In genomic region chr19:5793917-5794770, GRCm38 (mm10) we compare ENCODE assay signal across 9 mouse cellular contexts. TPM values are rescaled to one million over a fixed set of nuclear protein-coding genes. Genes with fewer than 3 reads are reported as not detected.
DNase-seq lines count a peak whose midpoint lies in the region; ATAC-seq and TF ChIP-seq lines count a peak whose summit lies in the region.
"Not testable (repeated sequence)": the region's sequence is repeated elsewhere in the genome, so short reads cannot be mapped to it uniquely, and the experiment has no call there.
"Had no signal": no experiment of that assay in that cellular context is flagged by ENCODE, and none has a peak within 500 bp of the region (broad histone marks: within the 10 kb centered on the region; RNA-seq: fewer than 3 reads in every experiment).

No protein-coding gene starts in this region.

- not testable (repeated sequence) for H3K4me1 ChIP-seq in bone marrow macrophage, adult 2 months (ENCODE audit: control insufficient read depth, insufficient read depth, low read length); embryonic fibroblast, embryonic 13.5 days (ENCODE audit: control insufficient read depth, insufficient read depth, low read length)
- H3K4me1 ChIP-seq in heart, embryonic 13.5 days: peaks cover 39% of the 10 kb centered on the region
- peaks cover 29% of the 10 kb centered on the region for H3K4me1 ChIP-seq in intestine, embryonic 16.5 days (ENCODE audit: control insufficient read depth, insufficient read depth, low read length)
- peaks cover 33% of the 10 kb centered on the region for H3K4me1 ChIP-seq in limb, embryonic 12.5 days (replicated peaks)

- H3K9me3 ChIP-seq in heart, embryonic 13.5 days; intestine, embryonic 16.5 days (ENCODE audit: control insufficient read depth, low read length); limb, embryonic 12.5 days: not testable (repeated sequence)

- H3K27me3 ChIP-seq in heart, embryonic 13.5 days (replicated peaks); intestine, embryonic 16.5 days (replicated peaks; ENCODE audit: control insufficient read depth, insufficient read depth, low read length); limb, embryonic 12.5 days: not testable (repeated sequence)

- peak overlapping the region; percentile 39 for H3K27ac ChIP-seq in bone marrow macrophage, adult 2 months (ENCODE audit: insufficient read depth, low read depth, low read length)
- H3K27ac ChIP-seq in embryonic fibroblast, embryonic 13.5 days (ENCODE audit: insufficient read depth, low read length): peak overlapping the region; percentile 20
- H3K27ac ChIP-seq in heart, embryonic 13.5 days (replicated peaks): peak overlapping the region; percentile 77
- H3K27ac ChIP-seq in intestine, embryonic 16.5 days (ENCODE audit: low read length): peak overlapping the region; percentile 66
- peak overlapping the region; percentile 79 for H3K27ac ChIP-seq in limb, embryonic 12.5 days

- WGBS in heart, embryonic 13.5 days: 19% methylated on average over 7 of the region's 7 CpGs
- 26% methylated on average over 7 of the region's 7 CpGs for whole genome bisulfite sequencing in intestine, embryonic 16.5 days
- 43% methylated on average over 7 of the region's 7 CpGs for WGBS in limb, embryonic 12.5 days

- not testable (repeated sequence) for TF ChIP-seq POLR2A in bone marrow macrophage, adult 2 months (IDR thresholded peaks at IDR 0.05; ENCODE audit: borderline replicate concordance, low read depth, low read length)
- peak; percentile 73 for TF ChIP-seq POLR2A in embryonic fibroblast, embryonic 13.5 days (IDR thresholded peaks at IDR 0.05; ENCODE audit: low read depth, low read length)

- H3K36me3 ChIP-seq in heart, embryonic 13.5 days: peaks cover 44% of the 10 kb centered on the region
- H3K36me3 ChIP-seq in intestine, embryonic 16.5 days (ENCODE audit: control insufficient read depth, insufficient read depth, low read length): peaks cover 21% of the 10 kb centered on the region
- H3K36me3 ChIP-seq in limb, embryonic 12.5 days: peaks cover 44% of the 10 kb centered on the region

- H3K9ac ChIP-seq in heart, embryonic 13.5 days: peak overlapping the region; percentile 100
- H3K9ac ChIP-seq in intestine, embryonic 16.5 days (ENCODE audit: low read depth, low read length): 0 out of 2 replicates have a peak overlapping the region, but pooled peaks have one; percentile 24
- H3K9ac ChIP-seq in limb, embryonic 12.5 days (replicated peaks): not testable (repeated sequence)

- DNase-seq in 416B (ENCODE audit: low read depth): peak; percentile 57
- peak; percentile 43 for DNase-seq in retina, embryonic 14.5 days (ENCODE audit: low spot score)

- peak; percentile 9 for ATAC-seq in heart, embryonic 13.5 days (ENCODE audit: extremely low read depth, insufficient number of reproducible peaks, low FRiP score, low TSS enrichment)
- ATAC-seq in intestine, embryonic 16.5 days: peak; percentile 36
- ATAC-seq in limb, embryonic 12.5 days (ENCODE audit: insufficient number of reproducible peaks, insufficient read depth, low FRiP score, low TSS enrichment, low read depth): peak; percentile 23
- 0 out of 2 replicates have a peak, but pooled peaks have one; percentile 9 for ATAC-seq in megakaryocyte-erythroid progenitor cell, adult 5-6 weeks (replicated peaks; ENCODE audit: low FRiP score, low TSS enrichment, poor library complexity, severe bottlenecking)

- peak overlapping the region; percentile 84 for H3K4me2 ChIP-seq in heart, embryonic 13.5 days
- H3K4me2 ChIP-seq in intestine, embryonic 16.5 days (ENCODE audit: low read depth, low read length); limb, embryonic 12.5 days: not testable (repeated sequence)

- H3K4me3 ChIP-seq in bone marrow macrophage, adult 2 months (ENCODE audit: insufficient read depth, low read length); embryonic fibroblast, embryonic 13.5 days (ENCODE audit: insufficient read depth, low read length); intestine, embryonic 16.5 days (ENCODE audit: low read length); limb, embryonic 12.5 days (replicated peaks): not testable (repeated sequence)
- peak overlapping the region; percentile 95 for H3K4me3 ChIP-seq in heart, embryonic 13.5 days

- not testable (repeated sequence) for TF ChIP-seq CTCF in bone marrow macrophage, adult 2 months (IDR thresholded peaks at IDR 0.05; ENCODE audit: low read depth, low read length); embryonic fibroblast, embryonic 13.5 days (IDR thresholded peaks at IDR 0.05; ENCODE audit: borderline replicate concordance, insufficient read depth, low read length)

RNA-seq across cellular contexts. Expression of gene Scyl1, which starts 22.9 kb away (rescaled TPM):
- 46.7 and 48.3 TPM in 2 replicates for polyA plus RNA-seq in bone marrow macrophage, adult 2 months (2012; ENCODE audit: insufficient read depth, insufficient read length, missing spikeins)
- 78.4 and 83.1 TPM in 2 replicates for polyA plus RNA-seq in embryonic fibroblast, embryonic 13.5 days (2011; ENCODE audit: insufficient read length, low read depth, missing spikeins)
- 55.8 and 59.6 TPM in 2 replicates for polyA plus RNA-seq in heart, embryonic 13.5 days (2015; fragmentation: Nextera tagmentation; extraction: Ambion mirVana)
- 58.9 and 64.3 TPM in 2 replicates for polyA plus RNA-seq in intestine, embryonic 16.5 days (2015; fragmentation: Nextera tagmentation; extraction: Ambion mirVana)
- 74.9 and 78.0 TPM in 2 replicates for polyA plus RNA-seq in limb, embryonic 12.5 days (2016; fragmentation: Nextera tagmentation; extraction: Ambion mirVana)
- 28.7 and 43.4 TPM in 2 replicates for total RNA-seq in megakaryocyte-erythroid progenitor cell, adult 5-6 weeks (2014; fragmentation: Nextera tagmentation)
- 20.2 and 23.1 TPM in 2 replicates for total RNA-seq in megakaryocyte-erythroid progenitor cell, adult 5-6 weeks (2017)

RNA-seq across cellular contexts. Expression of gene Ltbp3, which starts 53.4 kb away (rescaled TPM):
- polyA plus RNA-seq in bone marrow macrophage, adult 2 months (2012; ENCODE audit: insufficient read depth, insufficient read length, missing spikeins): 11.4 and 15.7 TPM in 2 replicates
- 119 and 136 TPM in 2 replicates for polyA plus RNA-seq in embryonic fibroblast, embryonic 13.5 days (2011; ENCODE audit: insufficient read length, low read depth, missing spikeins)
- 22.5 and 24.7 TPM in 2 replicates for polyA plus RNA-seq in heart, embryonic 13.5 days (2015; fragmentation: Nextera tagmentation; extraction: Ambion mirVana)
- 14.0 and 20.8 TPM in 2 replicates for polyA plus RNA-seq in intestine, embryonic 16.5 days (2015; fragmentation: Nextera tagmentation; extraction: Ambion mirVana)
- polyA plus RNA-seq in limb, embryonic 12.5 days (2016; fragmentation: Nextera tagmentation; extraction: Ambion mirVana): 17.0 and 30.3 TPM in 2 replicates
- total RNA-seq in megakaryocyte-erythroid progenitor cell, adult 5-6 weeks (2014; fragmentation: Nextera tagmentation): 3.5 and 4.4 TPM in 2 replicates
- 3.4 TPM in 2 replicates for total RNA-seq in megakaryocyte-erythroid progenitor cell, adult 5-6 weeks (2017)
- polyA plus RNA-seq: CD4-positive, CD25-positive, alpha-beta regulatory T cell, adult 4 months had no signal

Comparison
In these comparisons a context has a peak if more than half of its experiments do, and no peak if none do; other contexts are left out.
1. H3K27ac ChIP-seq: peak in every context shown above with its lines; median percentile 79 in limb, embryonic 12.5 days; 77 in heart, embryonic 13.5 days; 66 in intestine, embryonic 16.5 days; 39 in bone marrow macrophage, adult 2 months; 20 in embryonic fibroblast, embryonic 13.5 days.